Mouse (Mus musculus): ENCODE measurements around the gene Csf2rb.

DNA sequence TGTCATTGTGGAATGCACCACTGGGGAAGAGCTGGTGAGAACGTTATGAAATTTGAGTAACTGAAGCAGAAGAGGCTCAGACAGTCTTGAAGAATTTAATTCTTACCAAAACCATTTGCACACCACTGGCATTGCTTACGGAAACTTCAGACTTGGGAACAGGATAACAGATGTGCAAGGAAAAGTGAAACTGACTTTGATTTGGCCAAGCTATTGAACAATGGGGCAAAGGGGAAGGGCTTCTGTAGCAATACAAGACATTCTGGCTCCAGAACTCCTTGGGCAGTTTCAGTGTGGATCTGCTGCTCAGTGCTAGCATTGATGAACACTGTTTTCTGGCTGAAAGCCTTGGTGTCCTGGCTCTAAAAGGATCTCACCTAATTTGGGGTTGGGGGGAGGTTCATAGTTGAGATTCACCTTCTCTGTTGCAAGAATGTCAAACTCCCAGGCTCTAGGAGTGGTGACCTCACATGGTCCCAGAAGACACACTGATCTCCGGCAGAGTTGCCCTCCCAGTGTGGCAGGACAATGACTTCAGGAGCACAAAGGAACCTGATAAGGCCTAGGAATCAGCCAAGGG, 26.1 kb downstream of the Csf2rb start:
- TF ChIP-seq CTCF (IDR thresholded peaks at IDR 0.05) (no peak), POLR2A (IDR thresholded peaks at IDR 0.05; ENCODE audit: insufficient read depth, low read depth, low read length) (peak; percentile 41; the same call in 1 of the 2 replicates), EP300 (IDR thresholded peaks at IDR 0.05; ENCODE audit: insufficient read depth, low read depth, low read length) (0 out of 2 replicates have a peak, but pooled peaks have one; percentile 4)
